Mouse (Mus musculus) forebrain, embryonic 12.5 days (tissue): ENCODE measurements around the gene Ssna1. TPM values are rescaled to one million over a fixed set of nuclear protein-coding genes. Genes with fewer than 3 reads are reported as not detected.

ENCODE experiments used
- ATAC-seq: fragments of 200-750 bp; cut with Nextera tagmentation; 2 replicates; pipeline ENCODE4 v1.8.0; 2017; ENCODE audit warnings: moderate TSS enrichment; ENCODE audit not compliant: low FRiP score
- H3K27ac ChIP-seq: fragments of 300-500 bp; sonication (generic); 2 replicates; pipeline ENCODE4 v1.5.1; 2016; ENCODE audit warnings: mild to moderate bottlenecking
- H3K27me3 ChIP-seq: fragments of 300-500 bp; sonication (generic); 2 replicates; pipeline ENCODE4 v1.6.1; 2016; ENCODE audit warnings: mild to moderate bottlenecking
- H3K36me3 ChIP-seq: fragments of 300-500 bp; sonication (generic); replicated peaks from 2 replicates; pipeline ENCODE4 v1.6.1; 2016; ENCODE audit warnings: mild to moderate bottlenecking
- H3K4me1 ChIP-seq: fragments of 300-500 bp; sonication (generic); 2 replicates; pipeline ENCODE4 v1.6.1; 2016
- H3K4me2 ChIP-seq: fragments of 300-500 bp; sonication (generic); 2 replicates; pipeline ENCODE4 v1.6.1; 2016; ENCODE audit warnings: mild to moderate bottlenecking, moderate library complexity
- H3K4me3 ChIP-seq: fragments of 300-500 bp; sonication (generic); replicated peaks from 2 replicates; pipeline ENCODE4 v1.5.1; 2016; ENCODE audit warnings: mild to moderate bottlenecking
- H3K9ac ChIP-seq: fragments of 300-500 bp; sonication (generic); 2 replicates; pipeline ENCODE4 v1.6.1; 2016; ENCODE audit warnings: mild to moderate bottlenecking
- H3K9me3 ChIP-seq: fragments of 300-500 bp; sonication (generic); 2 replicates; pipeline ENCODE4 v1.6.1; 2016
- WGBS: fragments of 180-500 bp; shearing (Covaris S2); methylation state at CpG from one replicate; pipeline ENCODE4 v1.1.7; 2016; 5-methylcytosine and 5-hydroxymethylcytosine counted together
- polyA plus RNA-seq: library from polyadenylated mRNA; unstranded; fragments of >200 nt; fragmentation: Nextera tagmentation; extraction: Ambion mirVana; gene quantifications from 2 replicates; pipeline ENCODE4 v1.2.1, GENCODE M21; 2016

Gene Ssna1
- polyA plus RNA-seq, 1 experiment from 2014 or later: 224 TPM

GRCm38 (mm10) chr2:25224766-25225752, 47.2 kb downstream of the Ssna1 start:
- peaks cover 22% of the 10 kb centered on the region for H3K4me1 ChIP-seq
- H3K9ac ChIP-seq: peak overlapping the region; percentile 66
- H3K27ac ChIP-seq: peak overlapping the region; percentile 99
- peak; percentile 98 for ATAC-seq
- peaks cover 13% of the 10 kb centered on the region for H3K36me3 ChIP-seq
- WGBS: 2% methylated on average over 39 of the region's 41 CpGs
- H3K27me3 ChIP-seq: peaks cover 8% of the 10 kb centered on the region; the same call in 1 of the 2 replicates
- peak overlapping the region; percentile 56 for H3K4me2 ChIP-seq
- H3K9me3 ChIP-seq: no peaks in the 10 kb centered on the region
- H3K4me3 ChIP-seq: peak overlapping the region; percentile 90

- H3K36me3 ChIP-seq: peaks cover 13% of the 10 kb centered on the region
- H3K9ac ChIP-seq: peak within 1 kb of the TSS; percentile 84
- peak within 1 kb of the TSS; percentile 99 for H3K27ac ChIP-seq
- H3K27me3 ChIP-seq: peaks cover 6% of the 10 kb centered on the region; the same call in 1 of the 2 replicates
- H3K4me2 ChIP-seq: peak within 1 kb of the TSS; percentile 93
- no peaks in the 10 kb centered on the region for H3K9me3 ChIP-seq
- H3K4me1 ChIP-seq: peaks cover 22% of the 10 kb centered on the region
- ATAC-seq: no peak
- under 1% methylated on average over 17 of the region's 17 CpGs for WGBS
- H3K4me3 ChIP-seq: peak within 1 kb of the TSS; percentile 90
Observed at GRCm38 (mm10) chr2:25224492-25224765, 47.8 kb downstream of the Ssna1 start, which contains the start of gene Tubb4b. Gene Tubb4b (minus strand): TSS chr2:25224702.

GRCm38 (mm10) chr2:25223681-25224491, 48.4 kb downstream of the Ssna1 start:
- WGBS: 2% methylated on average over 53 of the region's 53 CpGs
- peak; percentile 45 for ATAC-seq

GRCm38 (mm10) chr2:25221331-25221772, 50.9 kb downstream of the Ssna1 start:
- H3K9ac ChIP-seq: no peak overlapping the region
- ATAC-seq: no peak
- peaks cover 16% of the 10 kb centered on the region for H3K4me1 ChIP-seq
- H3K9me3 ChIP-seq: no peaks in the 10 kb centered on the region
- H3K4me2 ChIP-seq: no peak overlapping the region
- H3K4me3 ChIP-seq: no peak overlapping the region
- H3K36me3 ChIP-seq: peaks cover 13% of the 10 kb centered on the region
- no peak overlapping the region for H3K27ac ChIP-seq
- 74% methylated on average over 5 of the region's 5 CpGs for WGBS
- H3K27me3 ChIP-seq: no peaks in the 10 kb centered on the region

More at GRCm38 (mm10) chr2:25223681-25224491, 48.4 kb downstream of the Ssna1 start:
- peak overlapping the region; percentile 94 for H3K27ac ChIP-seq
- peaks cover 13% of the 10 kb centered on the region for H3K36me3 ChIP-seq
- H3K4me1 ChIP-seq: peaks cover 19% of the 10 kb centered on the region
- peaks cover under 1% of the 10 kb centered on the region; the same call in 1 of the 2 replicates for H3K27me3 ChIP-seq
- peak overlapping the region; percentile 90 for H3K4me3 ChIP-seq
- peak overlapping the region; percentile 84 for H3K9ac ChIP-seq
- H3K4me2 ChIP-seq: peak overlapping the region; percentile 93
- H3K9me3 ChIP-seq: no peaks in the 10 kb centered on the region

Other genes starting within 250 kb of the Ssna1 start
- 103 and 112 TPM in 2 replicates for gene Nsmf, start 218.1 kb downstream of the Ssna1 start, polyA plus RNA-seq
- gene Entpd8, start 192.1 kb downstream of the Ssna1 start, polyA plus RNA-seq: not detected in 2 replicates
- 0.24 TPM in 1 of 2 replicates, not detected in the other for gene Noxa1, start 177.3 kb downstream of the Ssna1 start, polyA plus RNA-seq
- 76.8 and 81.0 TPM in 2 replicates for gene Nrarp, start 91.7 kb downstream of the Ssna1 start, polyA plus RNA-seq
- 0.62 and 1.0 TPM in 2 replicates for gene Tor4a, start 75.6 kb downstream of the Ssna1 start, polyA plus RNA-seq
- gene Nelfb, start 60.9 kb downstream of the Ssna1 start, polyA plus RNA-seq: 106 and 111 TPM in 2 replicates
- not detected in 2 replicates for gene Stpg3, start 57.8 kb downstream of the Ssna1 start, polyA plus RNA-seq
- 0.46 and 0.87 TPM in 2 replicates for gene Fam166a, start 53.7 kb downstream of the Ssna1 start, polyA plus RNA-seq
- gene Tubb4b, start 47.7 kb downstream of the Ssna1 start, polyA plus RNA-seq: 496 and 501 TPM in 2 replicates
- gene Slc34a3, start 38.1 kb downstream of the Ssna1 start, polyA plus RNA-seq: not detected in 2 replicates
- gene Rnf224, start 35.7 kb downstream of the Ssna1 start, polyA plus RNA-seq: not detected in 2 replicates
- gene Rnf208, start 30.2 kb downstream of the Ssna1 start, polyA plus RNA-seq: 30.2 and 37.9 TPM in 2 replicates
- gene Cysrt1, start 30.0 kb downstream of the Ssna1 start, polyA plus RNA-seq: not detected in 2 replicates
- 4.2 and 6.0 TPM in 2 replicates for gene AL732309.1, start 25.6 kb downstream of the Ssna1 start, polyA plus RNA-seq
- gene Tmem203, start 17.0 kb downstream of the Ssna1 start, polyA plus RNA-seq: 17.6 and 18.1 TPM in 2 replicates
- 9.3 and 10.0 TPM in 2 replicates for gene Tprn, start 9.8 kb downstream of the Ssna1 start, polyA plus RNA-seq
- 134 and 141 TPM in 2 replicates for gene Anapc2, start within 50 bp of the Ssna1 start, polyA plus RNA-seq
- not detected in 2 replicates for gene Tmem210, start 15.7 kb upstream of the Ssna1 start, polyA plus RNA-seq
- gene Lrrc26, start 17.5 kb upstream of the Ssna1 start, polyA plus RNA-seq: not detected in 2 replicates
- gene Grin1, start 46.7 kb upstream of the Ssna1 start, polyA plus RNA-seq: 2.2 and 5.6 TPM in 2 replicates
- gene Man1b1, start 59.9 kb upstream of the Ssna1 start, polyA plus RNA-seq: 74.8 and 80.8 TPM in 2 replicates
- gene Dpp7, start 83.9 kb upstream of the Ssna1 start, polyA plus RNA-seq: 18.0 and 19.9 TPM in 2 replicates
- 4.0 and 4.3 TPM in 2 replicates for gene Uap1l1, start 93.2 kb upstream of the Ssna1 start, polyA plus RNA-seq
- gene Sapcd2, start 99.9 kb upstream of the Ssna1 start, polyA plus RNA-seq: 60.8 and 67.8 TPM in 2 replicates
- 0.22 TPM in 1 of 2 replicates, not detected in the other for gene Entpd2, start 123.4 kb upstream of the Ssna1 start, polyA plus RNA-seq
- gene Npdc1, start 126.9 kb upstream of the Ssna1 start, polyA plus RNA-seq: 192 and 198 TPM in 2 replicates
- 0.14 TPM in 1 of 2 replicates, not detected in the other for gene Fut7, start 150.8 kb upstream of the Ssna1 start, polyA plus RNA-seq
- 10.9 and 12.5 TPM in 2 replicates for gene Abca2, start 156.3 kb upstream of the Ssna1 start, polyA plus RNA-seq
- 1.1 and 2.0 TPM in 2 replicates for gene Clic3, start 184.4 kb upstream of the Ssna1 start, polyA plus RNA-seq
- 34.5 and 39.1 TPM in 2 replicates for gene Paxx, start 188.7 kb upstream of the Ssna1 start, polyA plus RNA-seq
- 0.69 and 1.3 TPM in 2 replicates for gene Ptgds, start 197.6 kb upstream of the Ssna1 start, polyA plus RNA-seq
- gene Lcn12, start 221.5 kb upstream of the Ssna1 start, polyA plus RNA-seq: not detected in 2 replicates
- gene Fbxw5, start 228.3 kb upstream of the Ssna1 start, polyA plus RNA-seq: 102 and 110 TPM in 2 replicates
- 4.7 and 5.4 TPM in 2 replicates for gene C8g, start 229.3 kb upstream of the Ssna1 start, polyA plus RNA-seq